Mouse (Mus musculus): ENCODE data around the gene Afap1l2. TPM values are rescaled to one million over a fixed set of nuclear protein-coding genes. Genes with fewer than 3 reads are reported as not detected.

Gene Afap1l2
- polyA plus RNA-seq, 1 experiment, result 1.3 TPM

DNA sequence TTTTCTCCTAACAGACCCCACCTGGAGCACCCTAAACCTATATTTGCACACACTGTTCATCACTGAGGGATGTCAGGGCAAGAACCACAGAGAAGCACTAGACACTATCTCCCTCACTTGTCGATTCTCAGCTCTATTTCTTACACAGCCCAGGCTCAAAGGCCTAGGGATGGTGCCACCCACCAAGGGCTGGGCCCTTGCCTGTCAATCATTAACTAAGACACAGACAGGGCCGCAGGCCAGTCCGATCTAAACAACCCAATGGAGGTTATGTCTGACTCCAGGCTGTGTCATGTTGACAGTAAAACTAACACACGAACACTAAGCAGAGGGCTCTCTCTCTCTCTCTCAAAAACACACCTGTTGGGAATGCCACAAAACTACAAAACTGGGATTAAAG lies 9.7 kb downstream of the Afap1l2 start:
- peaks cover 3% of the 10 kb centered on the region; the same call in 1 of the 2 replicates for H3K4me1 ChIP-seq (ENCODE audit: control insufficient read depth, insufficient read depth, insufficient read length, low read length)
- no peak overlapping the region for H3K27ac ChIP-seq (replicated peaks; ENCODE audit: low read depth, low read length)
- H3K4me3 ChIP-seq (ENCODE audit: insufficient read depth, low read depth, low read length), result no peak overlapping the region

DNA sequence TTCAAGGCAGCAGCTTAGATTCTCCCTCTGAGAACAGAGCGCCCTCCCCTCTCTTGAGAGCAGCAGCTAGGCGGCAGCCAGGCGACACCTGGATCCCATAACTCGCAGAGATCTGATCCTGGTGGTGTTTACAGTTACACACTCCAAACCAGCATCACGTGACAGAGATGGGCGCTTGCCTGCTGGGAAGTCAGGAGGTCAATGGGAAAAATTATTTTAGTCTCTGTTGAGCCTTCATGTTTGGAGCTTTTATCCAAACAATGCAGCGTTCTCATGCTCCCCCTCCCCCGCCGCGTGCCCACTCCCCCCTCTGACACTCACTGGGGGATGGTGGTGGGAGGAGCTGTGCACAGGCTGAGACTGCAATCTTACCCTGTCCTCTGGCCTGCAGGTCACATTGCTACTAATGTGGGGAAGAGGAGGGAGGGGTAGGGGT lies 10.8 kb downstream of the Afap1l2 start:
- H3K27ac ChIP-seq (replicated peaks; ENCODE audit: low read depth, low read length), result no peak overlapping the region
- no peaks in the 10 kb centered on the region for H3K4me1 ChIP-seq (ENCODE audit: control insufficient read depth, insufficient read depth, insufficient read length, low read length)
- H3K4me3 ChIP-seq (ENCODE audit: insufficient read depth, low read depth, low read length), result no peak overlapping the region

GRCm38 (mm10) chr19:56995441-56995840 lies 12.6 kb downstream of the Afap1l2 start:
- Histone ChIP-seq H3K4me1 (ENCODE audit: control insufficient read depth, insufficient read depth, insufficient read length, low read length) (no peaks in the 10 kb centered on the region), H3K4me3 (ENCODE audit: insufficient read depth, low read depth, low read length) (no peak overlapping the region), H3K27ac (replicated peaks; ENCODE audit: low read depth, low read length) (no peak overlapping the region)

DNA sequence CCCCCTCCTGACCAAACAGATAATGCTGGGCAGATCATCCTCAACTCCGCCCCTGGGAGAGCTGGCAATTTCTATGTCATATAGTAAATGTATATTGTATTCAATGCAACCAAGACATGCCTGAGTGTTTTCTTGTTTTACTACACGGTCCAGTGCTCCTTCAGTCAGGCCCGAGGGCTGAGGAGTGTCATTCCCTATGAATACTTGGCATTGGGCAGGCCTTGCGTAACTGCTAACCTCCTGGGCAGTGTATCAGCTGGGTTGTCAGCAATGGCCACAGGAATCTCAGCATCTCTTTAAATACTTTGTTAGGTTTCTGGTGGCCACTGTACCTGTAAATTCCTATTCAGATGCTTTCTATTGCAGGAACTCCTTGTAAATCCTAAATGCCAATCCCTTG lies 13.4 kb downstream of the Afap1l2 start:
- H3K4me3 ChIP-seq (ENCODE audit: insufficient read depth, low read depth, low read length), result no peak overlapping the region
- H3K27ac ChIP-seq (replicated peaks; ENCODE audit: low read depth, low read length), result no peak overlapping the region
- no peaks in the 10 kb centered on the region; the same call in 1 of the 2 replicates for H3K4me1 ChIP-seq (ENCODE audit: control insufficient read depth, insufficient read depth, insufficient read length, low read length)

- H3K27ac ChIP-seq (replicated peaks; ENCODE audit: low read depth, low read length), result no peak overlapping the region
- H3K4me3 ChIP-seq (ENCODE audit: insufficient read depth, low read depth, low read length), result no peak overlapping the region
- peaks cover 6% of the 10 kb centered on the region; the same call in 1 of the 2 replicates for H3K4me1 ChIP-seq (ENCODE audit: control insufficient read depth, insufficient read depth, insufficient read length, low read length)
These were observed 14.3 kb downstream of the Afap1l2 start for GRCm38 (mm10) chr19:56993763-56994162.

GRCm38 (mm10) chr19:56992978-56993545 lies 15.0 kb downstream of the Afap1l2 start:
- Histone ChIP-seq H3K4me1 (ENCODE audit: control insufficient read depth, insufficient read depth, insufficient read length, low read length) (peaks cover 6% of the 10 kb centered on the region; the same call in 1 of the 2 replicates), H3K27ac (replicated peaks; ENCODE audit: low read depth, low read length) (no peak overlapping the region), H3K4me3 (ENCODE audit: insufficient read depth, low read depth, low read length) (no peak overlapping the region)

GRCm38 (mm10) chr19:56990367-56991111 lies 17.5 kb downstream of the Afap1l2 start:
- peaks cover 6% of the 10 kb centered on the region; the same call in 1 of the 2 replicates for H3K4me1 ChIP-seq (ENCODE audit: control insufficient read depth, insufficient read depth, insufficient read length, low read length)
- H3K4me3 ChIP-seq (ENCODE audit: insufficient read depth, low read depth, low read length), result no peak overlapping the region
- H3K27ac ChIP-seq (replicated peaks; ENCODE audit: low read depth, low read length), result no peak overlapping the region

DNA sequence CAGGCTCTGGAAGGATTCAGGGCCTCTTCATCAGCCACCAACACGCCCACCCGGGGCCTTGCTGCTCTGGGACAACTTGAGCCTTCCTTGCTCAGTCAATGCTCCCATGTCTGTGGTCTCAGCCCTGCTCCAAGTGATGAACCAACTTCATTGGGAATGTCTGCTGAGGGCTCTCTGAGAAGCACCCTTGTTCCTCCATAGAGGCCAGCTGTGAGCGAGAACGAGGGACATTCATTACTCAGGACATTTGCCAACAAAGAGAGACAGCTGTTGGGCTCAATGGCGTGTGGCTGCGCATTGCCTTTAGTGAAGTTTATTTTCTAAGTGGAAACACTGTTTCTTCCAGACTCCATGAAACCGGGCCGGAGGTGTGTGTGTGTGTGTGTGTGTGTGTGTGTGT lies 18.9 kb downstream of the Afap1l2 start:
- H3K27ac ChIP-seq (replicated peaks; ENCODE audit: low read depth, low read length), result no peak overlapping the region
- H3K4me1 ChIP-seq (ENCODE audit: control insufficient read depth, insufficient read depth, insufficient read length, low read length), result peaks cover 6% of the 10 kb centered on the region; the same call in 1 of the 2 replicates
- H3K4me3 ChIP-seq (ENCODE audit: insufficient read depth, low read depth, low read length), result no peak overlapping the region

GRCm38 (mm10) chr19:56984229-56984628 lies 23.8 kb downstream of the Afap1l2 start:
- Histone ChIP-seq H3K4me3 (ENCODE audit: insufficient read depth, low read depth, low read length) (no peak overlapping the region), H3K27ac (replicated peaks; ENCODE audit: low read depth, low read length) (no peak overlapping the region)

GRCm38 (mm10) chr19:56983757-56984156 lies 24.3 kb downstream of the Afap1l2 start:
- 0 out of 2 replicates have a peak, but pooled peaks cover under 1% of the 10 kb centered on the region for H3K4me1 ChIP-seq (ENCODE audit: control insufficient read depth, insufficient read depth, insufficient read length, low read length)
- H3K4me3 ChIP-seq (ENCODE audit: insufficient read depth, low read depth, low read length), result no peak overlapping the region
- H3K27ac ChIP-seq (replicated peaks; ENCODE audit: low read depth, low read length), result no peak overlapping the region

More at GRCm38 (mm10) chr19:56984229-56984628, 23.8 kb downstream of the Afap1l2 start:
- H3K4me1 ChIP-seq (ENCODE audit: control insufficient read depth, insufficient read depth, insufficient read length, low read length), result peaks cover 5% of the 10 kb centered on the region; the same call in 1 of the 2 replicates

DNA sequence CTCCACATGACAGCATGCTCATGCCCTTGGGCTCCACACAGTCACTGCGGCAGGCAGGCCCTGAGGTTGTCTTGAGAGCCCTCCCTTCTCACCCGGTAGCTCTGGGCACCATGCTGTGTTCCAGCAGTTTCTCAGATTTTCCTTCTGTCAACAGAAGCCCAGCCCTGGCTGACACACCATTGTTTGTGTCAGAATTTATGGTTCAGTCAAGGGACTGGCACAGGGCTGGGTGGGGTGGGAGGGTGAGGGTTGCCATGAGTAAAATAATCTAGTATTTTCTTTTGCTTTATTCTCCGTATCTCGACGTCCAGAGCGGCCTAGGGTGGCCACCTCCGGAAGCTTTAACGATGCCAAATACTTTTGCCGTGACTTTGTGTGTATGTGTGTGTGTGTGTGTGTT lies 26.3 kb downstream of the Afap1l2 start:
- no peak overlapping the region for H3K27ac ChIP-seq (replicated peaks; ENCODE audit: low read depth, low read length)

DNA sequence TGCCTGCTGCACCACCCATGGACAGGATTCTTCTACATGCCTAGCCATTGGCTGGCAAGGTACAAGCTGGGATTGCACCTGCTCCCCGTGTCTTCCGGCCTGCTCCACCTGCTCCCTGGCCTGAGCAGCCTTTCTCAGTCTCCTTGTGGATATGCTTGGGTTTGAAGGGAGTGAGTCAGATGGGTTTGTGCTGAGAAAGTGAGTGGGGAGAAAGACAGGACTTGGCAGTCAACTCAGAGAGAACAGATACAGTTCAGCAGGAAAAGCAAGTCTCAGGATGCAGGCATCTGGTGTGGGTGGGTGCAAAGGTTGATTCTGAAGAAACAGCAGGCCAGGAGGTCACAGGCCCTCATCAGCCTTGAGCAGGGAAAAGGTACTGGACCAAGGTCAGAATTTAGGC lies 27.2 kb downstream of the Afap1l2 start:
- H3K27ac ChIP-seq (replicated peaks; ENCODE audit: low read depth, low read length), result no peak overlapping the region
- no peak overlapping the region for H3K4me3 ChIP-seq (ENCODE audit: insufficient read depth, low read depth, low read length)
- H3K4me1 ChIP-seq (ENCODE audit: control insufficient read depth, insufficient read depth, insufficient read length, low read length), result no peaks in the 10 kb centered on the region

More for the DNA sequence above, 26.3 kb downstream of the Afap1l2 start:
- Histone ChIP-seq H3K4me3 (ENCODE audit: insufficient read depth, low read depth, low read length) (no peak overlapping the region), H3K4me1 (ENCODE audit: control insufficient read depth, insufficient read depth, insufficient read length, low read length) (no peaks in the 10 kb centered on the region)

DNA sequence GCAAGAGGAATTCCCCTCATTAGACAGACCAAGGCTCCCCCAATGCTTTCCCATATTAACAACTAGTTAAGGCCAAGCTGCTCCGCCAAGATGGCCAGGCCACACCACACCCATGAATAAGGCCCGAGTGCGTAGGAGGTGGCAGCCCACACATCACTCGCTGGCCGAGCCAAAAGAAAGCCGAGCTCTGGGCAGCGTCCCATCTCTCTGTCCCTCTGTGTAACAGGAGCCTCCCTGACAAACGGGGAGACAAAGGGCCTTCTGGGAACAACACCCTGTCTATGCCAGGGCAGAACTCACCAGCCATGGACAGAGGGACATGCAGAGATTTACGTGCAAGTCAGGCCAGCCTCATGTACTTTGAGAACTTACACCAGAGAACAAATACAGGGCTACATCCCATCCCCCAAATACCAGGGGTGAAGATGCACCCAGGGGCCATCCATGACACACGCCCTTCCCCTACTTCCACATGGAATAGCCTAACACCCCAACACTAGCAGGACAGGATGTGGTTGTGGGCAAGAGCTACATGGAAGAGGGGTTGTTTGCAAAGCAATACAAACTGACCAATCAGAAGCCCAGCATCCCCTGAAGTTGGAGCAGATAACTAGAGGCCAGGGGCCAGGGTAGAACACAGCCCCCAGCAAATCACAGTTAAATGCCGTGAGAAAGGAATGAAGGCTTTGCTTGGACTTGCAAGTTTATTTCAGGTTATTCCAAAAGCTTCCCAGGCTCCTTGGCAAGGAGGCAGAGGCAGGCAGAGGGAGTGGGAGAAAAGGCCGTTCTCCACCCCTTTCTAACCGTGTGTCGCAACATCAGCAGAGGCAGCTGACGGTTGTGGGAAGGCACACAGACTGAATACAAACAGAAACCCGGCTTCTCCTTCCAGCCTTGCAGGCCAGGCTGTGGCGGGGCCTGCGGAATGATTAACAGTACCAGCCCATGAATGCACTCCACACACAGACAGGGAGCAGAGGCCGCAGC lies 30.8 kb downstream of the Afap1l2 start:
- no peak overlapping the region for H3K4me3 ChIP-seq (ENCODE audit: insufficient read depth, low read depth, low read length)
- H3K4me1 ChIP-seq (ENCODE audit: control insufficient read depth, insufficient read depth, insufficient read length, low read length), result no peaks in the 10 kb centered on the region
- H3K27ac ChIP-seq (replicated peaks; ENCODE audit: low read depth, low read length), result 0 out of 2 replicates have a peak overlapping the region, but pooled peaks have one; percentile 16

GRCm38 (mm10) chr19:56976515-56976914 lies 31.5 kb downstream of the Afap1l2 start:
- H3K4me1 ChIP-seq (ENCODE audit: control insufficient read depth, insufficient read depth, insufficient read length, low read length), result no peaks in the 10 kb centered on the region
- H3K27ac ChIP-seq (replicated peaks; ENCODE audit: low read depth, low read length), result no peak overlapping the region
- H3K4me3 ChIP-seq (ENCODE audit: insufficient read depth, low read depth, low read length), result no peak overlapping the region

GRCm38 (mm10) chr19:56975502-56975901 lies 32.5 kb downstream of the Afap1l2 start:
- Histone ChIP-seq H3K4me1 (ENCODE audit: control insufficient read depth, insufficient read depth, insufficient read length, low read length) (no peaks in the 10 kb centered on the region), H3K4me3 (ENCODE audit: insufficient read depth, low read depth, low read length) (no peak overlapping the region), H3K27ac (replicated peaks; ENCODE audit: low read depth, low read length) (no peak overlapping the region)

Measured in brown adipose tissue, adult 24 weeks (tissue).